Mouse (Mus musculus): Measurements from ENCODE around the gene Stx2. TPM values are rescaled to one million over a fixed set of nuclear protein-coding genes. Genes with fewer than 3 reads are reported as not detected.

Gene Stx2
- 4.7 TPM for polyA plus RNA-seq (2017; shearing (Covaris generic))

GRCm38 (mm10) chr5:129008412-129008826 is at the start of gene Stx2:
Gene Stx2, minus strand, starts transcription at chr5:129008574.

DNA sequence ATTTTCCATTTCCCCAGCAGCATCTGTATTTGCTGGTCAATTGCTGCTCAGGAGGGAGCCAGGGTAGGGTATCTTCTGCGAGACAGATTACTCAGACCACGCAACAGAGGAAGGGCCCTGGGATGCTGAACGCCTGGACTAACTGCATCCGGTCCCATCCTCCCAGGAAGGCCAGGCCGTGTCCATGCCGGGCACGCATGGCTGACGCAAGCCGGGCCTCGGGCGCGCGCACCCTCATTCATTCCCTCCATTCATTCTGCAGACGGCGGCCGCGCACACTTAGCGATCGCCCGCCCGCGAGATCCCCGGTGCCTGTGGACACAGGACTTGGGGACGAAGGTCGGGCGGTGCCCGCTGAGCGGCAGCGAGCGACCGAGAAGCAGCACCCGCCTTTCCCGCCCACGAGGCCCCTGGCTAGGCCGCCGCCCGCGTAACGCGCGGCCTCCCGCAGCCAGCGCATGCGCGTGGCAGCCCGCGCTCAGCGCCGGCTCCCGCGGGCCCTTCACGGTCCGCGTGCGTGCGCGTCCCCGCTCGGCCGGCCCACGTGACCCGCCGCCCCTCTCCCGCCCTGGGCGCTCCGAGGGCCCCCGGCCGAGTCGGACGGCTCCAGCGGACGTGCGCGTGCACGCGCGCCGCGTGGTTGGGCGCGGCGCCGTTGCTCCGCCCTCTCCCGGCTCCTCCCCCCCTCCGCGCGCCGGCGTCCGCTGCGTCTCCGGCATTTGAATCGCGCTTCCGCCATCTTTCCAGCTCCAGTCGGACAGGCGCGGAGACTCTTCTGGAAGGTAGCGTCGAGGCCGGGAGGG is 11.3 kb upstream of the Stx2 start, which contains the start of gene Ran:
TSS of gene Ran (plus strand) at position 573 of the 803 bp plus-strand sequence.

GRCm38 (mm10) chr5:128953278-128954070 is 54.9 kb downstream of the Stx2 start, which contains the start of gene Rimbp2:
Gene Rimbp2, minus strand, starts transcription at chr5:128953486.

Other genes with a start within 250 kb of the Stx2 start
- gene Rimbp2, start 55.1 kb downstream of the Stx2 start, polyA plus RNA-seq (2017; shearing (Covaris generic)) = not detected
- gene Ran, start 11.5 kb upstream of the Stx2 start, polyA plus RNA-seq (2017; shearing (Covaris generic)) = 145 TPM
- 0.44 TPM for gene Adgrd1, start 88.2 kb upstream of the Stx2 start, polyA plus RNA-seq (2017; shearing (Covaris generic))

All from effector memory CD4-positive, alpha-beta T cell, adult 7 months (primary cell).